Mouse (Mus musculus) MEL (cell line): ENCODE data around the gene Pgap3. TPM values are rescaled to one million over a fixed set of nuclear protein-coding genes. Genes with fewer than 3 reads are reported as not detected.

Experiments
- DNase-seq: peaks from one replicate; pipeline ENCODE4 v3.0.0; 2011; ENCODE audit warnings: low read depth, low spot score
- H3K27ac ChIP-seq: 2 replicates; pipeline ENCODE4 v1.5.1; 2012; ENCODE audit warnings: low read depth, mild to moderate bottlenecking, control low read depth, low read length, moderate library complexity; ENCODE audit not compliant: control insufficient read depth
- H3K27me3 ChIP-seq, 2 experiments: fragments of 150-350 bp in 1 of 2; sonication (generic) in 1 of 2; 2 replicates each; pipeline ENCODE4 v1.6.1; 2012; ENCODE audit warnings: low read length in 2 of 2, mild to moderate bottlenecking in 2 of 2, improper control_type of control experiment in 1 of 2, moderate library complexity in 1 of 2; ENCODE audit not compliant: insufficient read depth in 2 of 2, control insufficient read depth in 1 of 2
- H3K36me3 ChIP-seq, 2 experiments: 2 replicates each; pipeline ENCODE4 v1.6.1; 2012 to 2014; ENCODE audit warnings: low read length in 2 of 2, improper control_type of control experiment in 1 of 2, inconsistent platforms in 1 of 2, mild to moderate bottlenecking in 1 of 2; ENCODE audit not compliant: insufficient read depth in 2 of 2, control insufficient read depth in 1 of 2
- H3K4me1 ChIP-seq, 2 experiments: fragments of 150-350 bp in 1 of 2; sonication (generic) in 1 of 2; 2 replicates each; pipeline ENCODE4 v1.6.1; 2012; ENCODE audit warnings: low read length in 2 of 2, improper control_type of control experiment in 1 of 2, mild to moderate bottlenecking in 1 of 2; ENCODE audit not compliant: insufficient read depth in 2 of 2, control insufficient read depth in 1 of 2
- H3K4me3 ChIP-seq, 2 experiments: fragments of 150-350 bp in 1 of 2; sonication (generic) in 1 of 2; 2 replicates each; pipeline ENCODE4 v1.5.1; 2012; ENCODE audit warnings: low read depth in 2 of 2, low read length in 2 of 2, mild to moderate bottlenecking in 2 of 2, moderate library complexity in 2 of 2, control low read depth in 1 of 2, improper control_type of control experiment in 1 of 2; ENCODE audit not compliant: control insufficient read depth in 1 of 2, insufficient read depth in 1 of 2
- H3K79me2 ChIP-seq: 2 replicates; pipeline ENCODE4 v1.6.1; 2012; ENCODE audit warnings: mild to moderate bottlenecking, low read length, moderate library complexity; ENCODE audit not compliant: control insufficient read depth, poor library complexity, insufficient read depth
- H3K9ac ChIP-seq: 2 replicates; pipeline ENCODE4 v1.6.1; 2012; ENCODE audit warnings: low read depth, mild to moderate bottlenecking, control low read depth, low read length, moderate library complexity; ENCODE audit not compliant: control insufficient read depth, poor library complexity, severe bottlenecking
- H3K9me3 ChIP-seq: fragments of 150-350 bp; sonication (generic); replicated peaks from 2 replicates; pipeline ENCODE4 v1.6.1; 2012; ENCODE audit warnings: mild to moderate bottlenecking, low read length, improper control_type of control experiment, moderate library complexity; ENCODE audit not compliant: insufficient read depth
- BHLHE40 ChIP-seq: IDR thresholded peaks from 2 replicates; pipeline ENCODE4 v1.6.1; 2012; ENCODE audit warnings: low read depth, mild to moderate bottlenecking, inconsistent platforms, low read length, improper control_type of control experiment, borderline replicate concordance
- CHD2 ChIP-seq: IDR thresholded peaks from 2 replicates; pipeline ENCODE4 v1.6.1; 2011; ENCODE audit warnings: low read length, improper control_type of control experiment
- CTCF ChIP-seq, 3 experiments: IDR thresholded peaks in 2 of 3; conservative IDR thresholded peaks in 1 of 3; 2 replicates each; pipeline ENCODE4 v1.5.1; 2011 to 2012; ENCODE audit warnings: low read length in 3 of 3, low read depth in 2 of 3, mild to moderate bottlenecking in 2 of 3, improper control_type of control experiment in 1 of 3, inconsistent platforms in 1 of 3, mixed read lengths in 1 of 3, moderate library complexity in 1 of 3; ENCODE audit not compliant: control insufficient read depth in 1 of 3, insufficient read depth in 1 of 3, poor library complexity in 1 of 3, severe bottlenecking in 1 of 3
- EP300 ChIP-seq, 2 experiments: IDR thresholded peaks; 2 replicates each; pipeline ENCODE4 v1.6.1; 2011; ENCODE audit warnings: improper control_type of control experiment in 2 of 2, low read length in 2 of 2, low read depth in 1 of 2, mild to moderate bottlenecking in 1 of 2
- HCFC1 ChIP-seq: IDR thresholded peaks from 2 replicates; pipeline ENCODE4 v1.6.1; 2012; ENCODE audit warnings: low read depth, mild to moderate bottlenecking, inconsistent platforms, low read length, improper control_type of control experiment, moderate library complexity
- JUND ChIP-seq: IDR thresholded peaks from 2 replicates; pipeline ENCODE4 v1.6.1; 2011; ENCODE audit warnings: low read depth, mild to moderate bottlenecking, improper control_type of control experiment, low read length
- KAT2A ChIP-seq: conservative IDR thresholded peaks from 2 replicates; pipeline ENCODE4 v1.6.1; 2012; ENCODE audit warnings: low read depth, low read length, improper control_type of control experiment, inconsistent platforms
- MAX ChIP-seq: IDR thresholded peaks from 2 replicates; pipeline ENCODE4 v1.6.1; 2011; ENCODE audit warnings: low read length, improper control_type of control experiment
- MEF2A ChIP-seq: IDR thresholded peaks from 2 replicates; pipeline ENCODE4 v1.6.1; 2014; ENCODE audit warnings: low read depth, mild to moderate bottlenecking, inconsistent platforms, low read length, improper control_type of control experiment; ENCODE audit not compliant: poor library complexity, insufficient replicate concordance, severe bottlenecking; ENCODE audit errors: extremely low read depth
- NRF1 ChIP-seq: IDR thresholded peaks from 2 replicates; pipeline ENCODE4 v1.6.1; 2014; ENCODE audit warnings: low read depth, mild to moderate bottlenecking, inconsistent platforms, low read length, improper control_type of control experiment, moderate library complexity; ENCODE audit not compliant: poor library complexity, insufficient read depth, severe bottlenecking
- RAD21 ChIP-seq: IDR thresholded peaks from 2 replicates; pipeline ENCODE4 v1.6.1; 2011; ENCODE audit warnings: mild to moderate bottlenecking, low read depth, low read length, improper control_type of control experiment
- SIN3A ChIP-seq: IDR thresholded peaks from 2 replicates; pipeline ENCODE4 v1.6.1; 2012; ENCODE audit warnings: low read length, improper control_type of control experiment, inconsistent platforms
- SMC3 ChIP-seq: IDR thresholded peaks from 2 replicates; pipeline ENCODE4 v1.6.1; 2011; ENCODE audit warnings: low read depth, low read length, improper control_type of control experiment
- TCF12 ChIP-seq: IDR thresholded peaks from 2 replicates; pipeline ENCODE4 v1.6.1; 2014; ENCODE audit warnings: low read depth, mild to moderate bottlenecking, inconsistent platforms, low read length, improper control_type of control experiment, moderate library complexity
- USF1 ChIP-seq: IDR thresholded peaks from 2 replicates; pipeline ENCODE4 v1.6.1; 2014; ENCODE audit warnings: low read depth, mild to moderate bottlenecking, inconsistent platforms, low read length, improper control_type of control experiment, moderate library complexity
- ZC3H11A ChIP-seq: IDR thresholded peaks from 2 replicates; pipeline ENCODE4 v1.6.1; 2012; ENCODE audit warnings: low read depth, mild to moderate bottlenecking, inconsistent platforms, low read length, improper control_type of control experiment
- ZKSCAN1 ChIP-seq: IDR thresholded peaks from 2 replicates; pipeline ENCODE4 v1.6.1; 2012; ENCODE audit warnings: low read depth, mild to moderate bottlenecking, inconsistent platforms, low read length, improper control_type of control experiment, moderate library complexity
- polyA plus RNA-seq, 2 experiments: library from polyadenylated mRNA; stranded (reverse) in 1 of 2; unstranded in 1 of 2; fragments of >175 nt in 1 of 2; fragments of >200 nt in 1 of 2; gene quantifications; 2 replicates each; pipeline versions ENCODE4 v1.2.1 to v1.2.4; 2012; ENCODE audit warnings: low replicate concordance in 2 of 2, low read depth in 1 of 2; ENCODE audit not compliant: insufficient read length in 2 of 2, insufficient read depth in 1 of 2, missing spikeins in 1 of 2
- total RNA-seq: library from RNA; depleted of rRNA; stranded (reverse); fragments of 300-350 nt; gene quantifications from 2 replicates; pipeline ENCODE4 v1.2.3, GENCODE M21; 2012

Gene Pgap3
- total and polyA plus RNA-seq, 3 experiments = 7.4 to 8.4 TPM; not detected in 1

DNA sequence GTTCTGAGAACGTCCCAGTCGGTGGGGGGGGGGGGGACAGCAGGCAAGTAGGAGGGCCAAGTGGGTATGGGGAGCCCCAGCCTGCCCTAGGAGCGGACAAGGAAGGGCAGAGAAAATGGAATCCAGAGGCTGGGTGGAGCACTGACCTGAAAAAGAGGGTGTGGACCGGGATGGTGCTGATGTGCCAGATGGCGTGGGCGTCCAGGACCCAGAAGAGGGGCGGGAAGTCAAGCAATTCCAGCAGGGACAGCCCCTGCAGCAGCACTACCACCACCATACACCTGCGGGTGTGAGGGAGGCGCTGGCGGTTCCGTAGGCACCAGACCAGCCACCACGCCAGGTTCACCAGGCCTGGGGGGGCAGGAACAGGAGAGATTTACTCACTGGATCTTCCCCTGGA lies 10.1 kb downstream of the Pgap3 start:
- no peak overlapping the region for H3K4me3 ChIP-seq
- no peak overlapping the region for H3K9ac ChIP-seq
- H3K36me3 ChIP-seq = peaks cover 0 to 23% of the 10 kb centered on the region in 2 experiments; a peak in 2 of 4 replicates
- DNase-seq = no peak
- no peaks in the 10 kb centered on the region for H3K79me2 ChIP-seq
- H3K9me3 ChIP-seq = no peaks in the 10 kb centered on the region
- H3K4me1 ChIP-seq = peaks cover 21 to 43% of the 10 kb centered on the region in 2 experiments
- no peaks in the 10 kb centered on the region for H3K27me3 ChIP-seq
- no peak overlapping the region for H3K27ac ChIP-seq
- TF ChIP-seq BHLHE40 = no peak

GRCm38 (mm10) chr11:98389221-98389780 lies 11.0 kb downstream of the Pgap3 start:
- H3K27me3 ChIP-seq = no peaks in the 10 kb centered on the region
- no peak overlapping the region for H3K4me3 ChIP-seq
- TF ChIP-seq RAD21 (peak; percentile 89), SIN3A (0 out of 2 replicates have a peak, but pooled peaks have one; percentile 7), ZC3H11A (peak; percentile 56; the same call in 1 of the 2 replicates), NRF1 (no peak), MAX (no peak), SMC3 (peak; percentile 78), MEF2A (no peak), EP300 (IDR thresholded peaks at IDR 0.05; ENCODE audit: low read depth in 1 of 2, low read length in 2 of 2) (no peak), JUND (no peak), CTCF (IDR thresholded peaks at IDR 0.05 in 2 of 3, conservative IDR thresholded peaks at IDR 0.05 in 1 of 3; ENCODE audit: control insufficient read depth in 1 of 3, insufficient read depth in 1 of 3, low read depth in 2 of 3, low read length in 3 of 3, poor library complexity in 1 of 3, severe bottlenecking in 1 of 3) (peak; percentile 58 to 96 (median 93))
- no peak overlapping the region for H3K9ac ChIP-seq
- H3K9me3 ChIP-seq = no peaks in the 10 kb centered on the region
- peak; percentile 84 for DNase-seq
- H3K4me1 ChIP-seq = peaks cover 12 to 34% of the 10 kb centered on the region in 2 experiments
- H3K36me3 ChIP-seq = peaks cover 0 to 15% of the 10 kb centered on the region in 2 experiments; a peak in 2 of 4 replicates
- no peaks in the 10 kb centered on the region for H3K79me2 ChIP-seq
- H3K27ac ChIP-seq = no peak overlapping the region

GRCm38 (mm10) chr11:98388282-98388681 lies 12.0 kb downstream of the Pgap3 start:
- Histone ChIP-seq H3K4me1 (peaks cover 4 to 25% of the 10 kb centered on the region in 2 experiments), H3K36me3 (peaks cover 0 to 7% of the 10 kb centered on the region in 2 experiments; a peak in 2 of 4 replicates), H3K9ac (no peak overlapping the region), H3K4me3 (no peak overlapping the region), H3K27me3 (no peaks in the 10 kb centered on the region), H3K79me2 (no peaks in the 10 kb centered on the region), H3K27ac (no peak overlapping the region), H3K9me3 (no peaks in the 10 kb centered on the region)
- DNase-seq = no peak
- TF ChIP-seq MAX (no peak), TCF12 (no peak), USF1 (no peak), CTCF (IDR thresholded peaks at IDR 0.05 in 2 of 3, conservative IDR thresholded peaks at IDR 0.05 in 1 of 3; ENCODE audit: control insufficient read depth in 1 of 3, insufficient read depth in 1 of 3, low read depth in 2 of 3, low read length in 3 of 3, poor library complexity in 1 of 3, severe bottlenecking in 1 of 3) (no peak), JUND (no peak), KAT2A (no peak), ZKSCAN1 (no peak), CHD2 (no peak), HCFC1 (no peak)
